Mouse (Mus musculus) MEL-GATA-1-ER (cell line): Measurements from ENCODE around the gene Rbm5.
A peak's percentile ranks its signal among the peaks of the same experiment; 100 is the strongest.

Source experiments
- DNase-seq: peaks from one replicate; pipeline ENCODE4 v3.0.0-alpha.2; 2012; ENCODE audit warnings: low read depth; ENCODE audit errors: extremely low read depth

Rbm5 gene

GRCm38 (mm10) chr9:107734567-107734971 lies 36.2 kb downstream of the Rbm5 start:
- DNase-seq: no peak

- DNase-seq: no peak
Observed at GRCm38 (mm10) chr9:107729709-107730108, 41.1 kb downstream of the Rbm5 start.

GRCm38 (mm10) chr9:107728919-107729670 lies 41.7 kb downstream of the Rbm5 start:
- peak; percentile 47 for DNase-seq

- DNase-seq: no peak
Observed at GRCm38 (mm10) chr9:107727041-107727440, 43.8 kb downstream of the Rbm5 start.

GRCm38 (mm10) chr9:107724796-107725195 lies 46.0 kb downstream of the Rbm5 start:
- DNase-seq: no peak

- peak; percentile 51 for DNase-seq
Observed at GRCm38 (mm10) chr9:107723794-107724531, 46.8 kb downstream of the Rbm5 start.

- DNase-seq: no peak
Observed at GRCm38 (mm10) chr9:107723292-107723691, 47.5 kb downstream of the Rbm5 start.

- DNase-seq: no peak
Observed at GRCm38 (mm10) chr9:107718781-107719540, 51.8 kb downstream of the Rbm5 start.

GRCm38 (mm10) chr9:107716951-107717350 lies 53.8 kb downstream of the Rbm5 start:
- no peak for DNase-seq

- DNase-seq: no peak
Observed at GRCm38 (mm10) chr9:107715632-107716031, 55.2 kb downstream of the Rbm5 start.

GRCm38 (mm10) chr9:107714221-107714952 lies 56.4 kb downstream of the Rbm5 start:
- DNase-seq: no peak

- DNase-seq: no peak
Observed at GRCm38 (mm10) chr9:107709697-107710483, 60.9 kb downstream of the Rbm5 start, which contains the start of gene Sema3f. Gene Sema3f, minus strand, starts transcription at chr9:107710475.

- no peak for DNase-seq
Observed at GRCm38 (mm10) chr9:107709096-107709696, 61.6 kb downstream of the Rbm5 start.

GRCm38 (mm10) chr9:107708439-107709095 lies 62.2 kb downstream of the Rbm5 start:
- DNase-seq: no peak

GRCm38 (mm10) chr9:107707701-107708438 lies 62.9 kb downstream of the Rbm5 start:
- DNase-seq: no peak

- DNase-seq: no peak
Observed at GRCm38 (mm10) chr9:107706781-107707211, 64.0 kb downstream of the Rbm5 start.

- no peak for DNase-seq
Observed at GRCm38 (mm10) chr9:107703337-107704122, 67.3 kb downstream of the Rbm5 start.
